Mouse (Mus musculus) small intestine, adult 2 months (tissue): ENCODE data around the gene Large1.

Experiments
- CTCF ChIP-seq: fragments of 200-500 bp; IDR thresholded peaks from 2 replicates; pipeline ENCODE4 v1.5.1; 2012; ENCODE audit warnings: low read depth, mild to moderate bottlenecking, control low read depth, inconsistent platforms, low read length, moderate library complexity, mixed read lengths; ENCODE audit not compliant: insufficient replicate concordance, insufficient read length; ENCODE audit errors: extremely low read depth
- POLR2A ChIP-seq: fragments of 200-500 bp; IDR thresholded peaks from 2 replicates; pipeline ENCODE4 v1.6.1; 2012; ENCODE audit warnings: low read depth, mild to moderate bottlenecking, control low read depth, inconsistent platforms, low read length, moderate library complexity

GRCm38 (mm10) chr8:73310036-73310435, 43.3 kb downstream of the Large1 start:
- TF ChIP-seq CTCF (no peak), POLR2A (no peak)
